Mouse (Mus musculus) Patski (cell line): ENCODE measurements around the gene Cldn14. TPM values are rescaled to one million over a fixed set of nuclear protein-coding genes. Genes with fewer than 3 reads are reported as not detected.

Source experiments
- ATAC-seq: fragments of 100-300 bp; one replicate; pipeline ENCODE4 v1.8.0; 2021
- CTCF ChIA-PET: fragments of 350-600 bp; sonication (Branson Sonifier 250); formaldehyde crosslinking; loops from one replicate; lab custom pipeline; 2022; ENCODE audit warnings: inconsistent platforms; lab: Charles Lee
- POLR2A ChIA-PET: fragments of 350-600 bp; sonication (Branson Sonifier 250); formaldehyde crosslinking; loops from one replicate; lab custom pipeline; 2022; ENCODE audit warnings: antibody characterized with exemption, inconsistent platforms; lab: Charles Lee
- DNase-seq: peaks from one replicate; pipeline ENCODE4 v3.0.0-alpha.2; 2011; ENCODE audit warnings: low read depth, low spot score
- H3K27me3 ChIP-seq: fragments of 371-371 bp; one replicate; pipeline ENCODE4 v1.5.1; 2021
- CTCF ChIP-seq: fragments of 100-300 bp; IDR thresholded peaks from one replicate; pipeline ENCODE4 v1.5.1; 2021
- in situ Hi-C: fragments of 300-500 bp; cut with MboI; formaldehyde crosslinking; loops from 3 replicates; pipeline ENCODE4 v1.11.1; 2018; ENCODE audit warnings: low pct_unique_long_range_greater_than_20kb, mixed read lengths
- polyA plus RNA-seq: library from polyadenylated mRNA; unstranded; gene quantifications from one replicate; pipeline ENCODE4 v1.2.3, GENCODE M21; 2021

The Cldn14 gene
- polyA plus RNA-seq, 1 experiment from 2014 or later, result not detected

GRCm38 (mm10) chr16:93956986-93957385 lies 51.7 kb downstream of the Cldn14 start:
- in situ Hi-C loops, result no loop called here
- no peak for ATAC-seq
- H3K27me3 ChIP-seq, result no peaks in the 10 kb centered on the region
- DNase-seq, result no peak
- TF ChIP-seq CTCF, result no peak
- POLR2A ChIA-PET, result no interaction called here
- CTCF ChIA-PET, result no interaction called here

DNA sequence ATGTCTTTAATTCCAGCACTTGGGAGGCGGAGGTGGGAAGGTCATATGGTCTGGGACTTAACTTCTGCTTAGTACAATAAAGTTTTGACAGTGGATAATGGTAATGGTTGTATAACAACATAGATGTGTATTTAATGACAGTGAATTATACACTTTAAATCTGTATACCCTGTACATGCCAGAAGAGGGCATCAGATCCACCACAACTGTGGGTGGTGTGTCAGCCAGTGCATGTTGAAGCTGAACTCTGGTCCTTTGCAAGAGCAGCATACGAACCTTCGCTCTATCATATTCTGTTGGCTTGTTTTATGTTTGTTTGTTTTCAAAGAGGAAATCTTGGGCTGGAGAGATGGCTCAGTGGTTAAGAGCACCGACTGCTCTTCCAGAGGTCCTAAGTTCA lies 61.2 kb downstream of the Cldn14 start:
- CTCF ChIA-PET, result interaction anchor here (1.2 to 1.7 kb wide), 5 partner anchors 9 to 34 kb away, joined by 3 to 9 read pairs (median 4); no protein-coding TSS in a partner anchor
- ATAC-seq (no peak), DNase-seq (no peak)
- peak; percentile 64 for TF ChIP-seq CTCF
- H3K27me3 ChIP-seq, result peaks cover 19% of the 10 kb centered on the region
- POLR2A ChIA-PET, result no interaction called here
- in situ Hi-C loops, result loop anchor here (10.0 kb wide), 1 partner anchor 307 kb away; no protein-coding TSS in a partner anchor

- ATAC-seq, result no peak
- ChIA-PET POLR2A (no interaction called here), CTCF (no interaction called here)
- DNase-seq, result no peak
- H3K27me3 ChIP-seq, result peaks cover 19% of the 10 kb centered on the region
- in situ Hi-C loops, result loop anchor here (5.0 to 10.0 kb wide), 2 partner anchors 33 to 310 kb away; no protein-coding TSS in a partner anchor
- no peak for TF ChIP-seq CTCF
Measured at GRCm38 (mm10) chr16:93944301-93944700, 64.3 kb downstream of the Cldn14 start.

GRCm38 (mm10) chr16:93942796-93943502 lies 65.7 kb downstream of the Cldn14 start:
- ChIA-PET POLR2A (no interaction called here), CTCF (interaction anchor here (1.5 kb wide), 1 partner anchor 33 kb away, joined by 3 read pairs; no protein-coding TSS in a partner anchor)
- no peak for DNase-seq
- ATAC-seq, result no peak
- in situ Hi-C loops, result loop anchor here (5.0 to 10.0 kb wide), 2 partner anchors 34 to 312 kb away; no protein-coding TSS in a partner anchor
- H3K27me3 ChIP-seq, result peaks cover 18% of the 10 kb centered on the region
- TF ChIP-seq CTCF, result peak; percentile 48

DNA sequence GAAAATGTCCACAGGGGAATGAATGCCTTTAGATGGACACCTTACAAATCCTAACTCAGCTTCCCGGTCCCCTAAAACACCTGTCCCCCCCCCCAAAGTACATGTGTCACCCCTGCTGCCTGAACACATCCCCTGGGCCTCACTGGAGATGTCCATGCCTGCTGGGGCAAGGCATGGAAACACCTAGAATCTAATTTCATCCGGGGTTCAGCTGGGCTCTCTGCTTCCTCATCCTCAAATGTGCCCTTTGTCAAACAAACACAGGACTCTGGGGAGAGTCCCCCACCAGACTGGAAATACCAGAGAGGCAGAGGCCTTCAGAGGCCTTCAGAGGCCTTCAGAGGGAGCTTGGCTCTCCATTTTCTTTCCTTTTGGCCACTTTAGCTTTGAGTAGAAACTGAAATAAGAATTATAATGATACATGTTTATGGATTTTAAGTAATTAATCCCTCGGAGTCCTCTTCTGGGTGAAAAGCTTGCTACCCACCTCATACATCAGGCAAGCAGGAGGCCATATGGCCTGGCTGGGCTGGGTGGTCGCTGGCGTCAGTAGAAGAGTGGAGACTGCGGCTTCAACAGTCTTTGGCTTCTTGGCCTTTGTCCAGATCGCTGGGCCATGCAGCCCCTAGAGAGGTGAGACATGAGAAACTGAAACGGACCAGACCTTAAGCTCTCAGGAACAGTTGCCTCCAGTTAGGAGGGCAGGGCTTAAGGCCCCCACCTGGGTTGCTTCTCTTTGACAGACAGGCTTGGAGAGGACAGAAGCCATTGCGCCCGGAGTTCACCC lies 66.7 kb downstream of the Cldn14 start:
- DNase-seq (no peak), ATAC-seq (no peak)
- ChIA-PET POLR2A (no interaction called here), CTCF (interaction anchor here (1.5 kb wide), 1 partner anchor 34 kb away, joined by 3 read pairs; no protein-coding TSS in a partner anchor)
- in situ Hi-C loops, result loop anchor here (5.0 to 10.0 kb wide), 2 partner anchors 35 to 313 kb away; no protein-coding TSS in a partner anchor
- no peak for TF ChIP-seq CTCF
- H3K27me3 ChIP-seq, result peaks cover 13% of the 10 kb centered on the region

DNA sequence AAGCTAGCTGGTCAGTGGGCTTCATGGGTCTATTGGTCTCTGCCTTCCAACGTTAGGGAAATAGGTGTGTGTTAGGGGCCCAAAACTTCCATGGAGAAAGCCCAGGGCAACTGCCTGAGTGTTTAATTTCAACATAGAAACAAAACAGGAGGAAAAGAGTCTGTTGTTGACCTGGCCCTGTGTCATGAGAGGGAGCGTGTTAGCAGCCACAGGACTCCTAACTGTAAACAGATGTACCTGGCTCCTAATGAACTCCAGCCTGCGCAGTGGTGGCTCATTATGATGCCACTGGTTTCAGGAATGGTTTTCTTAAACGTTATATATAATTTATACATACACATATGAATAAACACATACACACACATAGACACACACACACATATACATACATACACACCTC lies 68.7 kb downstream of the Cldn14 start:
- ATAC-seq (no peak), DNase-seq (no peak)
- peaks cover 13% of the 10 kb centered on the region for H3K27me3 ChIP-seq
- in situ Hi-C loops, result loop anchor here (5.0 to 10.0 kb wide), 2 partner anchors 37 to 315 kb away; no protein-coding TSS in a partner anchor
- ChIA-PET POLR2A (no interaction called here), CTCF (interaction anchor here (1.0 kb wide), 1 partner anchor 37 kb away, joined by 4 read pairs; no protein-coding TSS in a partner anchor)
- no peak for TF ChIP-seq CTCF

- no peak for ATAC-seq
- CTCF ChIA-PET, result interaction anchor here (0.7 to 2.1 kb wide), 21 partner anchors 9 to 408 kb away, joined by 3 to 22 read pairs (median 4); no protein-coding TSS in a partner anchor
- POLR2A ChIA-PET, result no interaction called here
- TF ChIP-seq CTCF, result peak; percentile 89
- peaks cover 2% of the 10 kb centered on the region for H3K27me3 ChIP-seq
- in situ Hi-C loops, result no loop called here
- DNase-seq, result no peak
Measured at GRCm38 (mm10) chr16:93938400-93938846, 70.2 kb downstream of the Cldn14 start.

DNA sequence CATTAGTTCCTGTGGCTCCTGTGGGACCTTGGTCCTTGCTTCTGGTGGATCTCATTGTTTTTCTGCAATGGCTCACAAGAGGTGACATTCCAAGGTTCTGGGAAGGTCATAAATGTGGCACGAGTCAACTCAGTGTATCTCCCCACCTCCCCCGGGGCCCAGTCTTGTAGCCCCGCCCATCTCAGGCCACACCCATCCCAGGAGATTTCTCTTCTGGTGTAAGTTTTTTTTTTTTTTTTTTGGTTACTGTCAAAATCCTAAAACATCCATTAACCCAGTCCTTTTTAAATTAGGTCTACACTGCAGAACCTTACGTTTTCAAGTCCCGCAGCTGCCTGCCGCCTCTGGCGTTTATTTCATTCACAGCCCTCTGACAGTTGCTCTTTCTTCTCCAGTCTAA lies 73.6 kb downstream of the Cldn14 start:
- no peak for TF ChIP-seq CTCF
- in situ Hi-C loops, result no loop called here
- ATAC-seq (no peak), DNase-seq (no peak)
- no peaks in the 10 kb centered on the region for H3K27me3 ChIP-seq
- CTCF ChIA-PET, result no interaction called here
- POLR2A ChIA-PET, result no interaction called here

GRCm38 (mm10) chr16:93934588-93934987 lies 74.0 kb downstream of the Cldn14 start:
- H3K27me3 ChIP-seq, result no peaks in the 10 kb centered on the region
- in situ Hi-C loops, result no loop called here
- TF ChIP-seq CTCF, result no peak
- CTCF ChIA-PET, result no interaction called here
- ATAC-seq (no peak), DNase-seq (no peak)
- POLR2A ChIA-PET, result no interaction called here
